Mouse (Mus musculus) myocyte (in vitro differentiated cells): ENCODE data around the gene Dll4.

Source experiments
- CEBPB ChIP-seq: IDR thresholded peaks from 2 replicates; pipeline ENCODE4 v1.6.1; 2011; ENCODE audit warnings: mild to moderate bottlenecking, moderate library complexity; ENCODE audit not compliant: poor library complexity, insufficient read depth, severe bottlenecking
- E2F4 ChIP-seq: IDR thresholded peaks from one replicate; pipeline ENCODE4 v1.6.1; 2011; ENCODE audit warnings: mild to moderate bottlenecking, control low read depth, moderate library complexity; ENCODE audit not compliant: insufficient read depth
- MAX ChIP-seq: IDR thresholded peaks from one replicate; pipeline ENCODE4 v1.6.1; 2011; ENCODE audit warnings: low read depth, mild to moderate bottlenecking, control low read depth
- MYOD1 ChIP-seq, 3 experiments: IDR thresholded peaks; one replicate each; pipeline ENCODE4 v1.6.1; 2011; ENCODE audit warnings: control low read depth in 2 of 3, low read depth in 2 of 3, mild to moderate bottlenecking in 2 of 3, moderate library complexity in 1 of 3; ENCODE audit not compliant: insufficient read length in 2 of 3, control insufficient read depth in 1 of 3
- POLR2A ChIP-seq: IDR thresholded peaks from one replicate; pipeline ENCODE4 v1.6.1; 2011; ENCODE audit warnings: low read depth, mild to moderate bottlenecking, control low read depth, moderate library complexity; ENCODE audit not compliant: insufficient read length
- REST ChIP-seq: IDR thresholded peaks from one replicate; pipeline ENCODE4 v1.6.1; 2011; ENCODE audit warnings: mild to moderate bottlenecking, control low read depth, moderate library complexity; ENCODE audit not compliant: insufficient read depth, insufficient read length
- USF1 ChIP-seq: IDR thresholded peaks from one replicate; pipeline ENCODE4 v1.6.1; 2011; ENCODE audit warnings: low read depth, mild to moderate bottlenecking, control low read depth, moderate library complexity

DNA sequence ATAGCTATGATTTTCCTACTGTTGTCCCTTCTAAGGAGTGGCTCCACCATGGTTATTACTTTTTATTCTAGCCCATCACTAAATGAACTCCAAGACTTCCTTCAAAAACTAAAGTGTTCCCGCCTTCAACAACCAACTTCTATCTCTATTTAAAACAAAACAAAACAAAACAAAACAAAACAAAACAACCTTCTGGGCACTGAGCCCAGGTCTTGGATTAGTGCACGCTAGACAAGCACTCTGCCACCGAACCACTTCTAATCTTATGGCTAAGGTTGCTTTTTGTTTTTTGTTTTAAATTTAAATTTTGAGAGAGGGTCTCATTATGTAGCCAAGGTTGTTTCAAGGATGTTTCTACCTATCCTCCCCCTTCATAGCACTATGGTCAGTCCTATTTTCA lies 52.2 kb downstream of the Dll4 start:
- no peak for TF ChIP-seq USF1
- TF ChIP-seq E2F4: no peak
- TF ChIP-seq POLR2A: no peak
- no peak for TF ChIP-seq MAX
- no peak for TF ChIP-seq MYOD1 (IDR thresholded peaks at IDR 0.05; ENCODE audit: control insufficient read depth in 1 of 3, insufficient read length in 2 of 3, low read depth in 2 of 3)
- no peak for TF ChIP-seq REST
- TF ChIP-seq CEBPB: no peak
